Mouse (Mus musculus) testis, adult 2 months (tissue): ENCODE measurements around the gene Oscp1.

Experiments used
- CTCF ChIP-seq: fragments of 200-500 bp; IDR thresholded peaks from 2 replicates; pipeline ENCODE4 v1.5.1; 2012; ENCODE audit warnings: low read depth, mild to moderate bottlenecking, inconsistent platforms, low read length, moderate library complexity; ENCODE audit not compliant: control insufficient read depth, insufficient read depth, insufficient replicate concordance
- POLR2A ChIP-seq: fragments of 200-500 bp; IDR thresholded peaks from 2 replicates; pipeline ENCODE4 v1.6.1; 2012; ENCODE audit warnings: low read depth, mild to moderate bottlenecking, inconsistent platforms, low read length, moderate library complexity; ENCODE audit not compliant: control insufficient read depth

DNA sequence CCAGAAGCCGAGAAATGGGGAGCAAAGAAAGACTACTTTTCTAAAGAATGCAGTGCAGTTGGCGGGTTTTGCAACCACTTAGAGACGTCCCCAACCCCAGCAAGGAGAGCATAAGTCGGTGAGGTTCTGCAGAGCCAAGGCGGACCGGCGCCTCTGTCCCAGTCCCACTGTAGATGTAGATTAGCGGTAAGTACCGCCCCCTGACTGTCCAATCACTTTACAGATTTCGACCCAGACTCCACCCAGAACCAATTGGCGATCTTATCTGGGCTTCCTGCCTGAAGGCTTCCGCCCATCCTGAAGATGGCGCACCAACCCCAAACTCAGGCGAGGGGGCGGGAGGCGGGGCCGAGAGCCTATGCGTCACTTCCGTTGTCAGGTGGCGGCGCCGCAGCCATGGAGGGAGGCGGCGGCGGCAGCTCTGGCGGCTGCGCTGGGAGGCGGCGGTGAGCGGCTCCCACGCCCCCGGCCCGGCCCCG lies 45.3 kb downstream of the Oscp1 start, which contains the start of gene Stk40:
- peak; percentile 30; the same call in 1 of the 2 replicates for TF ChIP-seq CTCF
- TF ChIP-seq POLR2A: peak; percentile 91
